Mouse (Mus musculus) cortical plate, adult 2 months (tissue): ENCODE measurements around the gene Poll. TPM values are rescaled to one million over a fixed set of nuclear protein-coding genes. Genes with fewer than 3 reads are reported as not detected.

Experiments
- H3K27ac ChIP-seq: fragments of 200-500 bp; 2 replicates; pipeline ENCODE4 v1.5.1; 2012; ENCODE audit warnings: low read length, control low read depth, inconsistent platforms; ENCODE audit not compliant: insufficient read depth
- H3K4me1 ChIP-seq: fragments of 200-500 bp; 2 replicates; pipeline ENCODE4 v1.6.1; 2011; ENCODE audit warnings: low read length; ENCODE audit not compliant: control insufficient read depth, insufficient read depth
- H3K4me3 ChIP-seq: fragments of 200-500 bp; 2 replicates; pipeline ENCODE4 v1.5.1; 2011; ENCODE audit warnings: mild to moderate bottlenecking, low read length, control low read depth; ENCODE audit not compliant: insufficient read depth
- CTCF ChIP-seq: fragments of 200-500 bp; IDR thresholded peaks from 2 replicates; pipeline ENCODE4 v1.5.1; 2011; ENCODE audit warnings: mild to moderate bottlenecking, control low read depth, low read length; ENCODE audit not compliant: insufficient read depth; ENCODE audit errors: extremely low read depth
- POLR2A ChIP-seq: fragments of 200-500 bp; IDR thresholded peaks from 2 replicates; pipeline ENCODE4 v1.6.1; 2011; ENCODE audit warnings: mild to moderate bottlenecking, low read length, control low read depth; ENCODE audit not compliant: insufficient read depth; ENCODE audit errors: extremely low read depth
- polyA plus RNA-seq: library from polyadenylated mRNA; depleted of rRNA; stranded (reverse); fragments of >200 nt; gene quantifications from 2 replicates; pipeline ENCODE4 v1.2.3, GENCODE M21; 2012; rRNA removed

Poll gene
- polyA plus RNA-seq, 1 experiment: 10.8 TPM

DNA sequence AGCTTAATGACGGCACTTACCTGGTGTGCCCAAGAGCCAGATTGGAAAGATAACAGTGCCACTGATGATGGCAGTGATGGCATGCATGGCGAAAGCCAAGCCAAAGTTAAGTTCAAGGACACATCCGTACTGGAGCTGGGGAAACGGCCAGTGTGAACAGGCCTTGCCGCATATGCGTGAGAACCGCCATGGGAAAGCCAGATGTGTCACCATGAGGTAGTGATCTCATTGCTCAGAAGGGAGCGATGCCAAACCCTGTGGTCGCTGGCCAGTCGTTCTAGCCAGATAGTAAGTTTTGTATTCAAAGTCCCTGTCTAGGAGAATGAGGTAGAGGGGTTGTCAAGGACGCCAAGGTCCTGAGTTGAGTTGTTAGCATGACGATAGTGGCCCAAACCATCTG, 44.1 kb downstream of the Poll start:
- Histone ChIP-seq H3K27ac (no peak overlapping the region), H3K4me1 (no peaks in the 10 kb centered on the region), H3K4me3 (no peak overlapping the region)
- no peak for TF ChIP-seq POLR2A
- TF ChIP-seq CTCF: no peak

DNA sequence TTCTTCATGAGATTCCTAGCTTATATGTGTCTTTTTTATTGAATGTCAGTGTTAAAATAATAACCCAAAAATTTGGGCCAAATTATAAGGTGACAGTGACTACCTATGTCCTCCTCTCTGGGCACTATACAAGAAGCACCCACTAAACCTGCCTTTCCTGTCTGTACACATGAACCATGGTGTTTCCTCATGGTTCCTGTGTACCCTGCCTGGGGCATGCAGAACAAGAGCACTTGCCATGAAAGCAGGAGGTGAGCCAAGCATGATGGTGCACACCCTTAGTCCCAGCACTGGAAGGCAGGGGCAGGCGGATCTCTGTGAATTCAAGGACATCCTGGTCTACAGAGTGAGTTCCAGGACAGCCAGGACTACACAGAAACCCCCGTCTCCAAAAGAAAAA, 45.0 kb downstream of the Poll start:
- H3K4me3 ChIP-seq: no peak overlapping the region
- TF ChIP-seq CTCF (no peak), POLR2A (no peak)
- no peak overlapping the region for H3K27ac ChIP-seq
- H3K4me1 ChIP-seq: no peaks in the 10 kb centered on the region

DNA sequence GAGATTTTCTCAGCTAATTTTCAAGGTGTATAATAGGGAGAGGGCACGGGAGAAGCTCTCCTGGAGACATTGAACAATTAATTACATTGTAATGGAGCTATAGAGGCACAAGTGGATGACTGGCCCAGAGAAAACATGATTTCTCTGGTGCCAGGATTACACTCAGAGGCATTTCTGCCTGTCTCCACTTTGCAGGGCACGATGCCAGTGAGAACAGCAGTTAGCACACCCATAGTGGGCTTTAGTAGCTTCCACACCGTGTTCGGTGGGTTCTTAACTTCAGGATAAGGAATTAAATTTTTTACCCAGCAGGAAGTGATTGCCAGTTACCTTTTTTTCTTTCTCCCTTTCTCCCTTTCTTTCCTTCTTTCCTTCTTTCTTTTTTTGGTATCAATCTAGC, 48.9 kb downstream of the Poll start:
- no peak for TF ChIP-seq CTCF
- no peak for TF ChIP-seq POLR2A
- H3K27ac ChIP-seq: no peak overlapping the region

DNA sequence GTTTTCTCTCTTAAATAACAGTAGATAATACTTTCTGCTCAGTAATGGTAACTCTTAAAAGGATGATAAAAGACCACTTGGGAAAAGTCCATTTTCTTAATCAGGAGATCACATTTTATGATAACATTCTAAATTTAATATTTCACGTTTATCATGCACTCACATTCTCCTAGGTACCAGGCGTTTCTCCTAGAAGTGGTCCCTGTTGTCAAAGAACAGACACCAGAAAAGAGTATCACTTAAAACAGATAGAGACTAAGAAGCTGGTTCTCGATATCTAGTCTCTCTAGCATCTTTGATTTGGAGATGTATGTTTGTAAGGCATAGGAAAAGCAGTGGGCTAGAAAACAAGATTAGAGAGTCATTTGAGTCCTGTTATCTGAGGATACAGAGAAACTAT, 49.7 kb downstream of the Poll start:
- H3K4me1 ChIP-seq: peaks cover 3% of the 10 kb centered on the region; the same call in 1 of the 2 replicates
- H3K27ac ChIP-seq: no peak overlapping the region
- H3K4me3 ChIP-seq: no peak overlapping the region
- TF ChIP-seq CTCF: no peak
- no peak for TF ChIP-seq POLR2A

More for the DNA sequence above, 48.9 kb downstream of the Poll start:
- no peak overlapping the region for H3K4me3 ChIP-seq
- H3K4me1 ChIP-seq: peaks cover 3% of the 10 kb centered on the region; the same call in 1 of the 2 replicates

DNA sequence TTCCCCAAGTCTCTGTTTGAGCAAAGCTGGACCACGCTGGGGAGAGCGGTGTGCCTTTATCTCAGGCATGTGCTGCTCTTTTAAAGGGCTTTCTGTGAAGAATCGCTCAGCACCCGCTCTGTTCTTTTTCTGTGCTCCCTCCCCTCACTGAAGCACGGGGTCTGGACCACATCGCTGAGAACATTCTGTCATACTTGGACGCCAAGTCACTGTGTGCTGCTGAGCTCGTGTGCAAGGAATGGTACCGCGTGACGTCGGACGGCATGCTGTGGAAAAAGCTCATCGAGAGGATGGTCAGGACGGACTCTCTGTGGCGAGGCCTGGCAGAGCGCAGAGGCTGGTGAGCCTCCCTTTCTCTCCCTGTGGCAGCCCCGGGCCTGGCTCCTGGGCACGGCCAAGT, 52.8 kb downstream of the Poll start:
- Histone ChIP-seq H3K4me1 (peaks cover 3% of the 10 kb centered on the region; the same call in 1 of the 2 replicates), H3K4me3 (no peak overlapping the region), H3K27ac (no peak overlapping the region)
- TF ChIP-seq CTCF (no peak), POLR2A (no peak)

DNA sequence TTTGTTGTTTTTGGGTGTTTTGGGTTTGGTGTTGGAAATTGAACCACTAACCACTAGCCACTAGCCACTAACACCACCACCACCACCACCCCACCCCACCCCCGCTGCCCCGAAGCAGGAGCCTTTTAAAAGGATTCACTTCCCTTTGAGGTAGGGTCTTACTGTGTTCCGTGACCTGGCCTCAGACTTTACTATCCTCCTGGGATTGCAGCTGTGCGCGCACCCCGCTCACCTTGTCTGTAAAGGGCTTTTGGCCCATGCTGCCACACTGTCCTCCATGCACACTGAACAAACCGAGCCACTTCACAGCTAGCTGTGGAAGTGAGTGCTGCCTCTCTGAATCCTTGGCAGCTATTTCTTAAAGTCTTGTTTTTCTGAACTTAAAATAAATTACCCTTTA, 54.9 kb downstream of the Poll start:
- TF ChIP-seq CTCF (no peak), POLR2A (no peak)

More for the DNA sequence above, 54.9 kb downstream of the Poll start:
- H3K4me3 ChIP-seq: no peak overlapping the region
- H3K4me1 ChIP-seq: peaks cover 3% of the 10 kb centered on the region; the same call in 1 of the 2 replicates
- no peak overlapping the region for H3K27ac ChIP-seq

Other genes with a start within 250 kb of the Poll start
- 70.8 and 73.6 TPM in 2 replicates for gene Btrc, start 196.8 kb downstream of the Poll start, polyA plus RNA-seq
- 54.5 and 56.5 TPM in 2 replicates for gene Gm17018, start 84 bp upstream of the Poll start, polyA plus RNA-seq
- 57.5 and 57.8 TPM in 2 replicates for gene Fbxw4, start 99.8 kb upstream of the Poll start, polyA plus RNA-seq
- not detected in 2 replicates for gene Fgf8, start 182.4 kb upstream of the Poll start, polyA plus RNA-seq
- 14.3 and 15.8 TPM in 2 replicates for gene Npm3, start 189.1 kb upstream of the Poll start, polyA plus RNA-seq
- 134 and 137 TPM in 2 replicates for gene Mgea5, start 223.3 kb upstream of the Poll start, polyA plus RNA-seq